Mouse (Mus musculus): ENCODE measurements around the gene Smdt1.

GRCm38 (mm10) chr15:82380714-82381062 is 41.9 kb downstream of the Smdt1 start:
- TF ChIP-seq CTCF (IDR thresholded peaks at IDR 0.05; ENCODE audit: extremely low read depth, insufficient read depth, insufficient read length, insufficient replicate concordance) = no peak
- TF ChIP-seq POLR2A (IDR thresholded peaks at IDR 0.05; ENCODE audit: low read depth, low read length) = no peak
